Mouse (Mus musculus): ENCODE data around the gene Rbm38.

GRCm38 (mm10) chr2:173000921-173001320 lies 19.4 kb upstream of the Rbm38 start:
- TF ChIP-seq POLR2A (IDR thresholded peaks at IDR 0.05; ENCODE audit: borderline replicate concordance, low read depth, low read length) (no peak), CTCF (IDR thresholded peaks at IDR 0.05; ENCODE audit: low read depth, low read length) (no peak)
